Mouse (Mus musculus) stomach, postnatal 0 days (tissue): Measurements from ENCODE around the gene Eml1. TPM values are rescaled to one million over a fixed set of nuclear protein-coding genes. Genes with fewer than 3 reads are reported as not detected.

Source experiments
- ATAC-seq: fragments of 200-750 bp; cut with Nextera tagmentation; 2 replicates; pipeline ENCODE4 v1.8.0; 2017; ENCODE audit not compliant: low FRiP score, low TSS enrichment
- DNase-seq: peaks from one replicate; pipeline ENCODE4 v3.0.0-alpha.2; 2016; ENCODE audit warnings: low spot score
- H3K27ac ChIP-seq: fragments of 300-500 bp; sonication (generic); replicated peaks from 2 replicates; pipeline ENCODE4 v1.5.1; 2014; ENCODE audit warnings: mild to moderate bottlenecking, control low read depth
- H3K27me3 ChIP-seq: fragments of 300-500 bp; sonication (generic); 2 replicates; pipeline ENCODE4 v1.6.1; 2014; ENCODE audit warnings: low read length; ENCODE audit not compliant: control insufficient read depth, insufficient read depth
- H3K36me3 ChIP-seq: fragments of 300-500 bp; sonication (generic); 2 replicates; pipeline ENCODE4 v1.6.1; 2014; ENCODE audit warnings: low read length, mixed read lengths; ENCODE audit not compliant: control insufficient read depth, insufficient read depth
- H3K4me1 ChIP-seq: fragments of 300-500 bp; sonication (generic); replicated peaks from 2 replicates; pipeline ENCODE4 v1.6.1; 2014; ENCODE audit warnings: antibody characterized with exemption; ENCODE audit not compliant: control insufficient read depth, insufficient read depth
- H3K4me2 ChIP-seq: fragments of 300-500 bp; sonication (generic); replicated peaks from 2 replicates; pipeline ENCODE4 v1.6.1; 2014; ENCODE audit warnings: low read depth, mild to moderate bottlenecking, control low read depth, moderate library complexity
- H3K4me3 ChIP-seq: fragments of 300-500 bp; sonication (generic); 2 replicates; pipeline ENCODE4 v1.5.1; 2014; ENCODE audit warnings: low read depth, low read length, control low read depth
- H3K9ac ChIP-seq: fragments of 300-500 bp; sonication (generic); 2 replicates; pipeline ENCODE4 v1.6.1; 2014; ENCODE audit warnings: mild to moderate bottlenecking, low read length, control low read depth, mixed read lengths
- H3K9me3 ChIP-seq: fragments of 300-500 bp; sonication (generic); 2 replicates; pipeline ENCODE4 v1.6.1; 2016; ENCODE audit warnings: low read length; ENCODE audit not compliant: control insufficient read depth
- CTCF ChIP-seq: IDR thresholded peaks from 2 replicates; pipeline ENCODE4 v1.5.1; 2016; ENCODE audit warnings: antibody characterized with exemption, low read depth, mild to moderate bottlenecking, moderate library complexity
- EP300 ChIP-seq: optimal IDR thresholded peaks from 2 replicates; pipeline ENCODE3; 2016; ENCODE audit warnings: antibody characterized with exemption
- WGBS: fragments of 180-500 bp; shearing (Covaris S2); extraction: QIAGEN DNeasy Blood & Tissue Kit; methylation state at CpG from one replicate; pipeline ENCODE4 v1.1.7; 2014; 5-methylcytosine and 5-hydroxymethylcytosine counted together
- polyA plus RNA-seq: library from polyadenylated mRNA; unstranded; fragments of >200 nt; fragmentation: Nextera tagmentation; extraction: Ambion mirVana; gene quantifications from 2 replicates; pipeline ENCODE4 v1.2.1, GENCODE M21; 2015

The Eml1 gene
- polyA plus RNA-seq, 1 experiment from 2014 or later: 53.8 TPM

- Histone ChIP-seq H3K4me2 (no peak overlapping the region), H3K27me3 (no peaks in the 10 kb centered on the region), H3K4me1 (no peaks in the 10 kb centered on the region), H3K9me3 (no peaks in the 10 kb centered on the region), H3K9ac (no peak overlapping the region), H3K27ac (no peak overlapping the region), H3K36me3 (peaks cover 7% of the 10 kb centered on the region), H3K4me3 (no peak overlapping the region)
- no peak for TF ChIP-seq EP300
- TF ChIP-seq CTCF: no peak
- ATAC-seq (no peak), DNase-seq (no peak)
- 69% methylated on average over 3 of the region's 3 CpGs for WGBS
These were observed 103.7 kb downstream of the Eml1 start for GRCm38 (mm10) chr12:108474440-108474839.

GRCm38 (mm10) chr12:108478714-108479113 lies 108.0 kb downstream of the Eml1 start:
- TF ChIP-seq EP300 (no peak), CTCF (no peak)
- no peaks in the 10 kb centered on the region; the same call in 1 of the 2 replicates for H3K4me1 ChIP-seq
- WGBS: 52% methylated on average over 5 of the region's 5 CpGs
- H3K9ac ChIP-seq: no peak overlapping the region
- H3K27ac ChIP-seq: no peak overlapping the region
- ATAC-seq: no peak
- H3K4me2 ChIP-seq: no peak overlapping the region
- peaks cover 3% of the 10 kb centered on the region; the same call in 1 of the 2 replicates for H3K36me3 ChIP-seq
- no peak overlapping the region for H3K4me3 ChIP-seq
- no peak for DNase-seq
- H3K27me3 ChIP-seq: no peaks in the 10 kb centered on the region
- no peaks in the 10 kb centered on the region for H3K9me3 ChIP-seq

GRCm38 (mm10) chr12:108480704-108481365 lies 110.1 kb downstream of the Eml1 start:
- DNase-seq: no peak
- H3K4me3 ChIP-seq: no peak overlapping the region
- no peak for ATAC-seq
- H3K27ac ChIP-seq: no peak overlapping the region
- no peak overlapping the region for H3K4me2 ChIP-seq
- H3K4me1 ChIP-seq: no peaks in the 10 kb centered on the region; the same call in 1 of the 2 replicates
- no peaks in the 10 kb centered on the region for H3K9me3 ChIP-seq
- no peak for TF ChIP-seq CTCF
- TF ChIP-seq EP300: no peak
- 24% methylated on average over 9 of the region's 9 CpGs for WGBS
- no peaks in the 10 kb centered on the region for H3K27me3 ChIP-seq
- H3K36me3 ChIP-seq: no peaks in the 10 kb centered on the region
- no peak overlapping the region for H3K9ac ChIP-seq

GRCm38 (mm10) chr12:108489076-108489475 lies 118.3 kb downstream of the Eml1 start:
- TF ChIP-seq EP300 (no peak), CTCF (no peak)
- DNase-seq (no peak), ATAC-seq (no peak)
- H3K9ac ChIP-seq: no peak overlapping the region
- no peaks in the 10 kb centered on the region for H3K36me3 ChIP-seq
- H3K27ac ChIP-seq: no peak overlapping the region
- H3K9me3 ChIP-seq: no peaks in the 10 kb centered on the region
- WGBS: 53% methylated on average over 5 of the region's 5 CpGs
- no peaks in the 10 kb centered on the region for H3K27me3 ChIP-seq
- H3K4me2 ChIP-seq: no peak overlapping the region
- H3K4me3 ChIP-seq: no peak overlapping the region
- H3K4me1 ChIP-seq: no peaks in the 10 kb centered on the region

- H3K27me3 ChIP-seq: no peaks in the 10 kb centered on the region
- H3K4me1 ChIP-seq: no peaks in the 10 kb centered on the region
- no peak overlapping the region for H3K9ac ChIP-seq
- H3K36me3 ChIP-seq: no peaks in the 10 kb centered on the region
- peak; percentile 33; the same call in 1 of the 2 replicates for ATAC-seq
- H3K27ac ChIP-seq: no peak overlapping the region
- TF ChIP-seq CTCF (no peak), EP300 (no peak)
- no peak overlapping the region for H3K4me3 ChIP-seq
- no peak overlapping the region for H3K4me2 ChIP-seq
- WGBS: 39% methylated on average over 2 of the region's 2 CpGs
- H3K9me3 ChIP-seq: no peaks in the 10 kb centered on the region
- DNase-seq: no peak
These were observed 119.0 kb downstream of the Eml1 start for GRCm38 (mm10) chr12:108489741-108490140.

GRCm38 (mm10) chr12:108490336-108490735 lies 119.6 kb downstream of the Eml1 start:
- Histone ChIP-seq H3K4me1 (no peaks in the 10 kb centered on the region), H3K4me3 (no peak overlapping the region), H3K9ac (no peak overlapping the region), H3K9me3 (no peaks in the 10 kb centered on the region), H3K27me3 (no peaks in the 10 kb centered on the region), H3K4me2 (no peak overlapping the region), H3K27ac (peak overlapping the region; percentile 35; the same call in 1 of the 2 replicates), H3K36me3 (no peaks in the 10 kb centered on the region)
- no peak for DNase-seq
- WGBS: 76% methylated on average over 6 of the region's 6 CpGs
- ATAC-seq: no peak
- TF ChIP-seq CTCF (no peak), EP300 (no peak)
